Mouse (Mus musculus): ENCODE results near the gene Ppp2r3d. TPM values are rescaled to one million over a fixed set of nuclear protein-coding genes. Genes with fewer than 3 reads are reported as not detected.

The Ppp2r3d gene
- total RNA-seq, 4 experiments from 2014 or later = 86.5 to 101 (median 96.1) TPM

- DNase-seq (ENCODE audit: low spot score) = no peak
Measured at GRCm38 (mm10) chr9:124412921-124413320, 63.8 kb downstream of the Ppp2r3d start.

- no peak for DNase-seq (ENCODE audit: low spot score)
Measured at GRCm38 (mm10) chr9:124411553-124411952, 65.1 kb downstream of the Ppp2r3d start.

- DNase-seq (ENCODE audit: low spot score) = no peak
Measured at GRCm38 (mm10) chr9:124408564-124408963, 68.1 kb downstream of the Ppp2r3d start.

Other genes with a start within 250 kb of the Ppp2r3d start
- gene 2010315B03Rik, start 164.2 kb downstream of the Ppp2r3d start, total RNA-seq (2022) = 10 to 100 TPM in 3 of 4 experiments, 1 to 10 TPM in 1; 9.7 to 13.7 (median 12.2) TPM
- gene Gm21836, start 16.9 kb upstream of the Ppp2r3d start, total RNA-seq (2022) = not detected